Mouse (Mus musculus) liver, postnatal 0 days (tissue): ENCODE data around the gene Mlxip. TPM values are rescaled to one million over a fixed set of nuclear protein-coding genes. Genes with fewer than 3 reads are reported as not detected.

Source experiments
- ATAC-seq: fragments of 200-750 bp; cut with Nextera tagmentation; 2 replicates; pipeline ENCODE4 v1.8.0; 2017; ENCODE audit warnings: mild to moderate bottlenecking, moderate library complexity
- DNase-seq: peaks from one replicate; pipeline ENCODE4 v3.0.0-alpha.2; 2016
- H3K27ac ChIP-seq: fragments of 300-500 bp; sonication (generic); 2 replicates; pipeline ENCODE4 v1.5.1; 2014; ENCODE audit warnings: antibody characterized with exemption, moderate library complexity, mild to moderate bottlenecking, low read depth
- H3K27me3 ChIP-seq: fragments of 300-500 bp; sonication (generic); 2 replicates; pipeline ENCODE4 v1.6.1; 2014; ENCODE audit warnings: low read length, control low read depth, mixed read lengths; ENCODE audit not compliant: insufficient read depth
- H3K36me3 ChIP-seq: fragments of 300-500 bp; sonication (generic); replicated peaks from 2 replicates; pipeline ENCODE4 v1.6.1; 2014; ENCODE audit warnings: mild to moderate bottlenecking, control low read depth, low read length, moderate library complexity, mixed read lengths; ENCODE audit not compliant: insufficient read depth
- H3K4me1 ChIP-seq: fragments of 300-500 bp; sonication (generic); 2 replicates; pipeline ENCODE4 v1.6.1; 2014; ENCODE audit warnings: antibody characterized with exemption, mild to moderate bottlenecking, control low read depth; ENCODE audit not compliant: insufficient read depth
- H3K4me2 ChIP-seq: fragments of 300-500 bp; sonication (generic); 2 replicates; pipeline ENCODE4 v1.6.1; 2014; ENCODE audit warnings: low read depth, mild to moderate bottlenecking, low read length, moderate library complexity, mixed read lengths
- H3K4me3 ChIP-seq: fragments of 300-500 bp; sonication (generic); 2 replicates; pipeline ENCODE4 v1.5.1; 2014; ENCODE audit warnings: low read depth, low read length
- H3K9ac ChIP-seq: fragments of 300-500 bp; sonication (generic); replicated peaks from 2 replicates; pipeline ENCODE4 v1.6.1; 2014; ENCODE audit warnings: mild to moderate bottlenecking, moderate library complexity
- H3K9me3 ChIP-seq: fragments of 300-500 bp; sonication (generic); 2 replicates; pipeline ENCODE4 v1.6.1; 2016; ENCODE audit warnings: mild to moderate bottlenecking, control low read depth, low read length, mixed read lengths
- CTCF ChIP-seq: sonication (generic); IDR thresholded peaks from 2 replicates; pipeline ENCODE4 v1.5.1; 2016; ENCODE audit warnings: antibody characterized with exemption, low read depth
- EP300 ChIP-seq: IDR thresholded peaks from 2 replicates; pipeline ENCODE4 v1.6.1; 2016; ENCODE audit warnings: antibody characterized with exemption, low read depth, mild to moderate bottlenecking
- WGBS: fragments of 180-500 bp; shearing (Covaris S2); extraction: QIAGEN DNeasy Blood & Tissue Kit; methylation state at CpG from one replicate; pipeline ENCODE4 v1.1.7; 2014; ENCODE audit not compliant: insufficient replicate concordance; 5-methylcytosine and 5-hydroxymethylcytosine counted together
- polyA plus RNA-seq: library from polyadenylated mRNA; unstranded; fragments of >200 nt; fragmentation: Nextera tagmentation; extraction: Ambion mirVana; gene quantifications from 2 replicates; pipeline ENCODE4 v1.2.1, GENCODE M21; 2015

The Mlxip gene
- polyA plus RNA-seq, 1 experiment from 2014 or later = 3.5 TPM

- Histone ChIP-seq H3K27me3 (no peaks in the 10 kb centered on the region), H3K9ac (no peak overlapping the region), H3K27ac (no peak overlapping the region), H3K4me3 (0 out of 2 replicates have a peak overlapping the region, but pooled peaks have one; percentile 9), H3K4me1 (peaks cover 21% of the 10 kb centered on the region), H3K9me3 (no peaks in the 10 kb centered on the region; the same call in 1 of the 2 replicates), H3K4me2 (peak overlapping the region; percentile 49), H3K36me3 (no peaks in the 10 kb centered on the region)
- ATAC-seq (no peak), DNase-seq (no peak)
- TF ChIP-seq CTCF (no peak), EP300 (no peak)
- 11% methylated on average over 5 of the region's 5 CpGs for WGBS
These were observed 3.2 kb upstream of the Mlxip start for GRCm38 (mm10) chr5:123391442-123391809.

GRCm38 (mm10) chr5:123393786-123394302, 754 bp upstream of the Mlxip start:
- Histone ChIP-seq H3K27me3 (no peaks in the 10 kb centered on the region), H3K4me2 (peak overlapping the region; percentile 99), H3K36me3 (no peaks in the 10 kb centered on the region), H3K9ac (peak overlapping the region; percentile 95; the same call in 1 of the 2 replicates), H3K4me3 (peak overlapping the region; percentile 87), H3K9me3 (no peaks in the 10 kb centered on the region), H3K27ac (peak overlapping the region; percentile 86), H3K4me1 (peaks cover 24% of the 10 kb centered on the region)
- TF ChIP-seq EP300 (no peak), CTCF (no peak)
- ATAC-seq (no peak), DNase-seq (no peak)
- WGBS = 23% methylated on average over 5 of the region's 5 CpGs

GRCm38 (mm10) chr5:123394957-123395881, 621 bp downstream of the Mlxip start:
- DNase-seq = peak; percentile 60
- peak; percentile 40 for ATAC-seq
- WGBS = 1% methylated on average over 51 of the region's 65 CpGs

DNA sequence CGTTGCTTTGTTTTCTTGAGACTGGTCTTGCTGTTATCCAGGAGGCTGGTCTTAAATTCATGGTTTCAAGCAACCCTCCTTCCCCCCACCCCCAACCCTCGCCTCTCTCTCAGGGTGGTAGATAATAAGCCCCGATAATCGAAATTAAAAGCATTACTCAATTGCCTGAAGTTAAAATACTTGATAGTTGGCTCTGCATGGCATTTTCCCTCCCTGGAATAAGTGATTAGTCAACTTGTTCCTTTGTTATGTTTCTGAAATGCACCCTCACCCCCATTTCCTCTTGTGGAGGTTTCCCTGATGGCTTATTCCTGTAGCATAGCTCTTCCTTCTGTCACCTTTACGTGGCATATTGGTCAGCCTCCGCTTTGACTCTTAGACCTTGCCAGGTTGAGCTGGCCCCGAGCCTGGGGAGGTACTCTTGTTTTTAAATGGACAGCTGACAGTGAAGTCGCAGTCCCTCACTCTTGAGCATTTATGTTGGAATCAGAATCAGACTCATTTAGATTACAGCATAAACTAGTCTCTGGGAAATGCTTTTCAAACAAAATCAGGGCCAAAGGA, 2.4 kb downstream of the Mlxip start:
- no peaks in the 10 kb centered on the region for H3K36me3 ChIP-seq
- 37% methylated on average over 8 of the region's 8 CpGs for WGBS
- ATAC-seq (no peak), DNase-seq (no peak)
- peak overlapping the region; percentile 72; the same call in 1 of the 2 replicates for H3K27ac ChIP-seq
- peak overlapping the region; percentile 99 for H3K4me2 ChIP-seq
- H3K4me1 ChIP-seq = peaks cover 30% of the 10 kb centered on the region
- H3K9me3 ChIP-seq = no peaks in the 10 kb centered on the region
- TF ChIP-seq EP300 (no peak), CTCF (no peak)
- peak overlapping the region; percentile 87 for H3K4me3 ChIP-seq
- H3K9ac ChIP-seq = no peak overlapping the region; the same call in 1 of the 2 replicates
- H3K27me3 ChIP-seq = no peaks in the 10 kb centered on the region

More at GRCm38 (mm10) chr5:123394957-123395881, 621 bp downstream of the Mlxip start:
- no peaks in the 10 kb centered on the region for H3K36me3 ChIP-seq
- peak overlapping the region; percentile 87 for H3K4me3 ChIP-seq
- peak overlapping the region; percentile 95 for H3K9ac ChIP-seq
- no peaks in the 10 kb centered on the region for H3K27me3 ChIP-seq
- no peaks in the 10 kb centered on the region for H3K9me3 ChIP-seq
- peaks cover 25% of the 10 kb centered on the region for H3K4me1 ChIP-seq
- H3K4me2 ChIP-seq = peak overlapping the region; percentile 99
- TF ChIP-seq CTCF (0 out of 2 replicates have a peak, but pooled peaks have one; percentile 11), EP300 (no peak)
- peak overlapping the region; percentile 86 for H3K27ac ChIP-seq

- WGBS = 25% methylated on average over 11 of the region's 11 CpGs
- H3K4me2 ChIP-seq = peak overlapping the region; percentile 99
- ATAC-seq (no peak), DNase-seq (no peak)
- H3K4me1 ChIP-seq = peaks cover 34% of the 10 kb centered on the region
- TF ChIP-seq CTCF = no peak
- TF ChIP-seq EP300 = peak; percentile 49; the same call in 1 of the 2 replicates
- no peak overlapping the region for H3K9ac ChIP-seq
- H3K27ac ChIP-seq = peak overlapping the region; percentile 72
- H3K9me3 ChIP-seq = no peaks in the 10 kb centered on the region
- H3K27me3 ChIP-seq = no peaks in the 10 kb centered on the region
- no peaks in the 10 kb centered on the region for H3K36me3 ChIP-seq
- H3K4me3 ChIP-seq = peak overlapping the region; percentile 87
These were observed 3.2 kb downstream of the Mlxip start for GRCm38 (mm10) chr5:123397786-123398185.
